Mouse (Mus musculus) frontal cortex, postnatal 10 days (tissue): ENCODE measurements around the gene Dpf2.
"Not testable (repeated sequence)": the region's sequence is repeated elsewhere in the genome, so short reads cannot be mapped to it uniquely, and the experiment has no call there.

Experiments
- DNase-seq, 2 experiments: peaks; one replicate each; pipeline ENCODE4 v3.0.0; 2022; ENCODE audit warnings: low spot score in 2 of 2, mixed read lengths in 1 of 2

Gene Dpf2

GRCm38 (mm10) chr19:5892735-5893134, 20.1 kb downstream of the Dpf2 start:
- no peak for DNase-seq

DNA sequence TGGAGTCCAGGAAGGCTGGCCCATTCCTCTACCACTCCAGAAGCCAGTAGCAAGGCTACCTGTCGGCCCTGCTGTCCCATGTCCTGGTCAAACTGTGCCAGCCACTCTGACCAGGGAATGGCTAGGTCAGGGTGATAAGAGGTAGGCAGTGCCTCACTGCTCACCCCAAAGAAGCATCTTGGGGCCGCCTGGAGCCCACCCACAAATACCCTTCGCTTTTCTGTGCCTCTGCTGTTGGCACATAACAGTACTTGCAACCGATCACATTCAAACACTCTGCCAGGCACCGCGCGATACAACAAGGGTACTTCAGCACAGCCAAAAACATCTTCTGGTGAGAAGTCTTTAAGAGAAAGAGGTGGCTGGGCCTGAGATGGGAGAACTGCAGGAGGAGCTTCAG, 20.5 kb downstream of the Dpf2 start:
- DNase-seq, result no peak

DNA sequence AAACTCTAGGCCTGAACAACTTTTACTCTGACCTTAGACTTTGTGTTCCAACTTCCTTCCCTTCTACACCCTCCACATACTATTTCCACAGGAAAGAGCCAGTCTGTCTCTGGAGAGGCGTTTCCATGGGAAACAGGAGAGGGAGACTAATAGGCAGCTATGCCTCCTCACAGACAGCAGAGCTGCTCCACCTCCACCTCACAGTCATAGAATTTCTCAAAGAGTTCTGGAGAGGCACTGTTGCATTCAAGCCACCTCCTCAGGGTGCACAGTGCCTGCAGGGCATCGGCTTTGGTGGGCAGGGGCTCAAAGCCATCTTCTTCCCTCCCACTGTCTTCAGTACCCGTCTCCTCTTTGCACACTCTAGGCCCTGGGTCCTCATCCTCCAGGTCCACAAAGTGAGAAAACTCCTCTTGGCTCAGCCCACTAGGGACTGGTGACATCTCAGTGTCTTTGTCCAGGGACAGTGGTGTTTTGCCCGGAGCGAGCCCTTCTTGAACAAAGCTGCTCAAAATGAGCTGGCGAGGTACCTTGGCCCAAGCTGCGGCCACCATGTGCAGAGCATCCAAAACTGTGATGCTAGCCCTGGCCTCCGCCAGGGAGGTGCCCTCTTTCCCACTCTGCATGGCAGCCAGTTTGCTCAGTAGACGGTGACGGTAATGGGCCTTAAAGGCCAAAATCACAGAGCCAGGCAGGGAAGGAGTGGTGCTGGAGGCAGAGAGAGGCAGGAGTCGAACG, 21.1 kb downstream of the Dpf2 start:
- DNase-seq, result no peak

DNA sequence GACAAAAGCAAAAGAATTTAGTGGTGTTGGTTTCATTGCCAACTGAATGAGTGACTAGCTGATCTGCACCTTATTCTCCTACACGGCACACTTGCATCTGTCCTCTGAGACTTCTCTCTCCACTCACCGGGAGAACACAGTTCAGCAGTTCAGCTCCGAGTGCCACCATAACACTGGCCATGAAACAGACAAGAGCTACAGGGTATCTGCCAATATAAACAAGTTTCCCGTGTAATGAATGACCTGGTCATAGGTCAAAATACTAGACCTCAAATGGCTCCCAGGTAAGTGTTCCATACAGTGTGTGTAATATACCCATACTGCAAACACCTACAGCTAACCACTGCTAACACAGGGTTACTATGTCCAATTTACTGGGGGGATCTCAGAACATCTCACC, 23.6 kb downstream of the Dpf2 start:
- DNase-seq, result no peak

DNA sequence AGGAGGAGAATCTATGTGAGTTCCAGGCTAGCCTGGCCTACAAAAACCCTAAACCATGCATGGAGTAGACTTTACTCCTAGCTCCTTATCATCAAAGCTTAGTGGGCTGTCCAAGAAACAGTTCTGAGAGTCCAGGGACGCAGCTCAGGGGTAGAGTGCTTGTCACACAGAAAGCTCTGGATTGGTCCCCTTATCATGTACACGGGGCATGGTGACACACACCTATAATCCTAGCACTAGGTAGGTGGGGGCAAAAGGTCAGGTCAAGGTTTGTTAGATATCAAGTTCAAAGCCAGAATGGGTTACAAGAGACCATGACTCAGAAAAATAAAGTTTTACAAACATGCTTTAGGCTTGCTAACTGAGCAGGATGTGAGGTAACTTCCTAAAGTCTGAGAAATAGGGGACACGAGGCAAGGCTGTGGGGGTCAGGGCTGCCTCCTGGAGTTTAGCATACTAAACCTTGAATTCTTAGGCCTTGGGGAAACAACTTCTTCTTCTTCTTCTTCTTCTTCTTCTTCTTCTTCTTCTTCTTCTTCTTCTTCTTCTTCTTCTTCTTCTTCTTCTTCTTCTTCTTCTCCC, 25.5 kb downstream of the Dpf2 start:
- DNase-seq, result no peak

- no peak for DNase-seq
Measured at GRCm38 (mm10) chr19:5885838-5886237, 27.0 kb downstream of the Dpf2 start.

DNA sequence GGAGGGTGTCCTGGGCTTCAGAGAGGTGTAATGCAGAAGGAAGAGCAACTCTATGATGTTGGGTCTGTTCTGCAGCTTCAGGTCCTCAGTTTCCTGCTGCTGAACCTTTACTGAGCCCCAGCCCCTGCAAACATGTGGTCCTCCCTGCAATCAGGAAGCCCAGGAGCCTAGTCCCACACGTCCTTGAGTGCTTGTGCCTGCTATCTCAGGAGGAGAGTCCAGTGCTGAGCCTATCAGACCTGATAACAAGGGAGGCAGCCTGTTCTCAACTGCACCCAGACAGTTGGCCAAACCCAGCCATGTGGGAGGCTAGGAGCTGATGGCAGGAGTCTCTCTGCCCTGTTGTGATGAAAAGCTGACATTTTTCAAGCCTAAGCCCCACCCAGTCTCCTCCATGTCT, 28.9 kb downstream of the Dpf2 start:
- DNase-seq, result no peak

DNA sequence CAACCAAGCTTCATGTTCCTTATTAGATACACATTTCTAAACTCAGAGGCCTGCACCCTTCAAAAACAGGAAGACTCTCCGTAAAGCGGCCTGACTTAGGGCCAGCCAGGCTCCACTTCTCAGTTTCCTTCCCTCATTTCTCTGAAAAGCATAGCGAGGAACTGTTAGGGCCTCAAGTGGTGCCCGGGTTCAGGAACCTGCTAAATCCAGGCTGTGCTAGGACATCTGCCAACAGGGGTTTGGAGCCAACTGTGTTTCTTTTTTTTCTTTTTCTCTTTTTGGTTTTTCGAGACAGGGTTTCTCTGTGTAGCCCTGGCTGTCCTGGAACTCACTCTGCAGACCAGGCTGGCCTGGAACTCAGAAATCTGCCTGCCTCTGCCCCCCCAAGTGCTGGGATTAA, 30.7 kb downstream of the Dpf2 start:
- DNase-seq, result not testable (repeated sequence)

DNA sequence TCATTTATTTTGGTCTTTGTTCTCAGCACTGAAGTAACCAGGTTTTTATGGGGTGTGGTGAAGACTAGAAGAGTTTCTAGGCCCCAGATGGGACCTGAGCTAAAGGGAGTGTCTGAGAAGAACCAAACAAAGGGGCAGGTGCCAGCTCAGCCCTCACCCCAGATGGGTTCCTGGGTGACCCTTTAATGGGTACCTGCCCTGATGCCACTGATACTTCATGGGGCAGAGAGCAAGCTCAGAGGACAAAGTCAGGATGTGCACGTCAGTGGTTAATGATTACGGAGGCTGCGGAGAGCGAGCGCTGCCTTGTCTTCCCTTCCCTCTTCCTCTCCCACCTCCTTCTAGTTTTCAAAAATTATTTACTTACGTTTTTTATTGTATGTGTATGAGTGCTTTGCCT, 31.7 kb downstream of the Dpf2 start:
- DNase-seq, result no peak

DNA sequence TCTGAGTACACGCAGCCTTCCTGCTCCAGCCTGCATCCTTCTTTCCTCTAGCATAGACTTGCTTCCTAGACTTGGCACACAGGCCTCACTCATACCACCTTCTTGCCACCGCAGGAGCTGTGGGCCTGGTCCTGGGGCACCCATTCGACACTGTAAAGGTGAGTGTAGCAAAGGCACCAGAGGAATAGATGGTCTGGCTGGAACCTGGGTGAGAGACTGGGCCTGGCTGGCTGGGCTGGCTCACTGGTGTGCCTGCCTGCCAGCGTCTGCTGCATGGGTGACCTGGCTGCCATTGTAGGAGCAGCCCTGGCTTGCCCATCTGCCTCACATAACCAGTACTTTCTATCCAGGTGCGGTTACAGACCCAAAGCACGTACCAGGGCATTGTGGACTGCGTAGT, 33.1 kb downstream of the Dpf2 start:
- no peak for DNase-seq

- no peak for DNase-seq
Measured at GRCm38 (mm10) chr19:5878916-5879315, 33.9 kb downstream of the Dpf2 start.

DNA sequence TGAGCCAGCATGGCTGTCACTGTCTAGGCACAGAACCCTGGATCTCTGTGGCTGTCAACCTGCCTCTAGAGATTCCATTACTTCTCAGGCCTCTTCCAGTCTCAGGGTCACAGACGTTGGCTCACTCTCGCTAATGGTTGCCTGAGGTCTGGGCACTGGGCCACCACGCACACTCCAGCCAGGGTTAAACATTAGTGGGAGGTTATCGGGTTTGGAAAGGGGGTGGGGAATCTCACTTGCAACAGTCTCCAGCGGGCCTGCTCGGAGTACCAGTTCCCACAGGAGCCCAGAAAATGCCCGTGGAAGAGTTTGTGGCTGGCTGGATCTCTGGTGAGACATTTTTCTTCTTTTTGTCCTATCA, 34.5 kb downstream of the Dpf2 start:
- no peak for DNase-seq

GRCm38 (mm10) chr19:5877618-5878361, 35.0 kb downstream of the Dpf2 start, which contains the start of gene Slc25a45:
Gene Slc25a45 (plus strand): TSS chr19:5877808.
- DNase-seq, result peak; percentile 67 to 69

GRCm38 (mm10) chr19:5874969-5875480, 37.8 kb downstream of the Dpf2 start, which contains the start of gene Frmd8:
Gene Frmd8 (minus strand): TSS chr19:5875274.
- DNase-seq, result peak; percentile 87 to 91

DNA sequence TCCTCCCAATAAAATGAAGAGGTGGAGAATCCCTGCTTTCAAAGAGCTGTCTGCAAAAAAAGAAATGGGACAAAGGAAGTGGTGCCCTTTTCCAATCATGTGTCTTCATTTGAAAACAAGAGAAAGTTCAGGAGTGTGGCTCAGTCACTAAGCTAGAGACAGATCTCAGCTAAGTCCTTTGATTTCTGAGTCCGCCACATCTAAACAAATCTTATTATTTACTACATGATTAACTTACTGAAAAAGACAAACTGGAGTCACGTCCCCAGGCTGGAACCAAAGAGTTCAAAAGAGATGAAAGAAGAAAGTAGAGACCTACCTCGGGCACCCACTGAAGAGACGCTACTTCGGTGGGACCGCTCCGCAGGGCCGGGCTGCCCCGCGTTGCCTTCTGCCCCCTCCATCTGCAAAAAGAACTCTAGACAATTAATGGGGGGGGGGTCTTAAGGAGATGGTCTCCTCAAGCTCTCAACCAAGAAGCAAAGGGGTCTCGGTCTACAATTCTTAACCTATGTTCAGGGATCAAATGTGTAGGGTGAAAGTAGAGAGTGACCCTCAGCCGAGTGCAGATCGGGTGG, 38.3 kb downstream of the Dpf2 start:
- DNase-seq, result no peak

DNA sequence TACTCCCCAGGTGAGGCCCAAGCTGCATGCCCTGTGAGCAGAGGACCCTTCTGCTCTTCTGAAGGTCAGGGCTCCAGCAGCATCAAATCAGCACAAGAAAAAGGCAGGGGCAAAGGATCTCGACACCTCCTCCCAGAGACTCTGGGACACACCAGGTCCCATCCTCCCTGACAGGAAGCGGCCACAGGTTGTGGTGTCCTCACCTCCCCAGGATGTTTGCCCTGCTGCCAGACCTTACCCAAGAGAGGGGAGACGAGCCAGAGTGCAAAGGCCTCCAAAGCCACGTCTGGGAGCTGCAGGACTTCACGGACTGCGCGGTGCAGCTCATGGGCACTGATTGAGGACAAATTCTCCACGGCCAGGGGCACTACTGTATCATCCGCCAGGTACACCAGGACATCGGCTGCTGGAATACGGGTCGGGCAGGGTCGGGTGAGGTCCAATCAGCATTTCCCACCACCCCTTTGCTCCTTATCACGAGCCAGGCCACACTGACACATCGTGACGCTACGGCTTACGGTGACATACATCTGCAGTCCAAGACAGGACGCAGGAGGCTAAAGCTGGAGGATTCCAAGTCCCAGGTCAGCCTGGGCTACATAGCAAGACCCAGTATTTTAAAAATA, 39.8 kb downstream of the Dpf2 start:
- DNase-seq, result no peak

- DNase-seq, result no peak
Measured at GRCm38 (mm10) chr19:5872528-5872927, 40.3 kb downstream of the Dpf2 start.

DNA sequence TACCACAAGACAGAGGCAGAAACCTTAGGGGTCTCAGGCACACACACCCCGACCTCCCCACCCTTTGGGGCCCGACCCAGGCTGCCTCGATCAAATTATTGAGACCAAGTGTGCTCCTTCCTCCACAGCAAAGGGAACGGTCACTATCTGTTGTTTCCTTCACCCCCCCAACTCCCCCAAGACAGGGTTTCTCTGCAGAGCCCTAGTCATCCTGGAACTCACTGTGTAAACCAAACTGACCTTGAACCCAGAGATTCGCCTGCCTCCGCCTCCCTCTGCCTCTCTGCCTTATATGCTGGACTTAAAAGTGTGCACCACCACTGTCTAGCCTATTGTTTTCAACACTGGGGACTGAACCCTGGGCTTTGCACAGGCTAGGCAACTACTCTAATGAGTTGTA, 41.1 kb downstream of the Dpf2 start:
- no peak for DNase-seq

DNA sequence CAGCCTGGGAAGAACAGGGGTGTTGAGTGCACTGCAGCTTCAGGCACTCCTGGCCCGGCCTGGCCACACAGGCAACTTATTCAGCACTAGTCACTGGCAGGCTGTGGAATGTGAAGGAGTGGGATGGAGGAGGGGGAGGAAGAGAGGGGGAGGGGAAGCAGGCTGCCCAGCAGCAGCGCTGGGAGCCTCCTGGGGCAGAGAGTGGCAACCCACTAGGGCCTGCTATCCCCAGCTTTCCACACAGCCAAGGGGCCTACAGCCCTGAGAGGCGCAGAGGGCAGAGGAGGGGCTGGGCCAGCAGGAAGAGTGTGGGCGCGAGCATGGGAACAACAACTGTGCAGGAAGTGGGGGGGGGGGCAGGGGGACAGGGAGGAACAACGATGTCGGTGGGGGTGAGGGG, 41.5 kb downstream of the Dpf2 start:
- no peak for DNase-seq

- no peak for DNase-seq
Measured at GRCm38 (mm10) chr19:5868096-5868495, 44.7 kb downstream of the Dpf2 start.

GRCm38 (mm10) chr19:5864710-5865398, 48.0 kb downstream of the Dpf2 start:
- no peak for DNase-seq
